10 mouse cellular contexts compared by ENCODE assay signal in the genomic region with DNA sequence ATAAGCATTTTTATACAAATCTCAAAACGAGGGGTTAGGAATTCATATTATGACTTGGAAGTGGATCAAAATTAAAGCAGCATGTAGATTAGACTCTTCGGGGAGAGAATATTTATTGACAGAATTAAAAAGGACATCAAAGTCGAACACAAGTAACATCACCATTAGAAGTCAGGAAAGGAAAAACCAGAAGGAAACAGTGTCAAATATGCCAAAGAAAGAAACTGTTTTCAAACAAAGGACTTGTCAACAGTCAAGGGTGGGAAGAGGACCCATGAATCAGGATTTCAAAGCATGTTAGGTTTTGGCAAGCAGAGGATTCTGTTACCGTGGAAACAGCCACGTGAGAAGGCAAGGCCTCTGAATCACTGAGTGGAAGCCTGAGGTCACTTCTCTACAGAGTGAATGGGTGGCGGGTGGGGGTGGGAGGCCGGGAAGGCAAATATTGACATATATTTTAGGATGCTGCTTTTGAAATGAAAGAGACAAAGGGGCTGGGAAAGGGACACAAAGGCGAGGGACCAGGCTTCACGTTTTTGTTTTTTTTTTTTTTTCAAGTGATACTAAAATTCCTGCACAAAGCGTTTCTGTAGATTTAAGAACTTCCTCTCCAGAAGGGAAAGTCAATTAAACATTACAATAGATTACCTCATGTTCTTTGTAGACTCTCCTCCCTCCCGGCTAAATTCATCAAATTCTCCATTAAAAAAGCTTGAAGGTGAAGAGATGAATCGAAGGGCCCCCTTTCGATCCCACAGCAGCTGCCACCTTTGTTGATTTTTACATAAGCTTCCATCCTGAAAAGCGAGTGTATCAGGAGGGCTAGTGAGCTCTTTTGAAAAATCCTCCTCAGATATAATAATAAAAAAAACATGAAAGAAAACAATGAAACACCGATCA. TPM values are rescaled to one million over a fixed set of nuclear protein-coding genes. Genes with fewer than 3 reads are reported as not detected.
DNase-seq lines count a peak whose midpoint lies in the region; ATAC-seq and TF ChIP-seq lines count a peak whose summit lies in the region.
"Had no signal": no experiment of that assay in that cellular context is flagged by ENCODE, and none has a peak within 500 bp of the region (broad histone marks: within the 10 kb centered on the region; RNA-seq: fewer than 3 reads in every experiment).

No protein-coding gene starts in this region.

- no peak for TF ChIP-seq CTCF in kidney, postnatal 0 days (IDR thresholded peaks at IDR 0.05; ENCODE audit: low read depth)

- no peak overlapping the region for H3K9ac ChIP-seq in kidney, postnatal 0 days (ENCODE audit: low read depth, low read length)
- H3K9ac ChIP-seq in kidney, embryonic 14.5 days (ENCODE audit: low read depth, low read length): no peak overlapping the region
- H3K9ac ChIP-seq in hindbrain, embryonic 16.5 days (ENCODE audit: low read depth, low read length): no peak overlapping the region
- H3K9ac ChIP-seq in midbrain, embryonic 13.5 days (replicated peaks): no peak overlapping the region
- H3K9ac ChIP-seq: embryonic facial prominence, embryonic 15.5 days had no signal

- DNase-seq in kidney, postnatal 0 days (ENCODE audit: low spot score): peak; percentile 63
- peak; percentile 81 for DNase-seq in embryo, embryonic 10.5 days (ENCODE audit: low spot score)
- no peak for DNase-seq in T-cell, adult 2 months (ENCODE audit: low spot score)
- no peak for DNase-seq in heart, adult 9 months (ENCODE audit: low spot score in 2 of 2)
- DNase-seq in gastrocnemius, postnatal 14 days: no peak

- H3K27me3 ChIP-seq in kidney, postnatal 0 days (ENCODE audit: insufficient read depth, low read length): no peaks in the 10 kb centered on the region
- H3K27me3 ChIP-seq in kidney, embryonic 14.5 days (ENCODE audit: control insufficient read depth, insufficient read depth, low read length): no peaks in the 10 kb centered on the region
- no peaks in the 10 kb centered on the region for H3K27me3 ChIP-seq in hindbrain, embryonic 16.5 days (replicated peaks; ENCODE audit: control insufficient read depth, insufficient read depth, low read length)
- 0 out of 2 replicates have a peak, but pooled peaks cover 7% of the 10 kb centered on the region for H3K27me3 ChIP-seq in midbrain, embryonic 13.5 days
- H3K27me3 ChIP-seq: embryonic facial prominence, embryonic 15.5 days had no signal

- no peaks in the 10 kb centered on the region for H3K36me3 ChIP-seq in kidney, postnatal 0 days (ENCODE audit: insufficient read depth, low read length)
- no peaks in the 10 kb centered on the region for H3K36me3 ChIP-seq in kidney, embryonic 14.5 days (ENCODE audit: control insufficient read depth, insufficient read depth, low read length)
- H3K36me3 ChIP-seq in hindbrain, embryonic 16.5 days (ENCODE audit: control insufficient read depth, insufficient read depth, low read length): no peaks in the 10 kb centered on the region
- no peaks in the 10 kb centered on the region for H3K36me3 ChIP-seq in midbrain, embryonic 13.5 days
- H3K36me3 ChIP-seq: embryonic facial prominence, embryonic 15.5 days had no signal

- H3K4me3 ChIP-seq in kidney, postnatal 0 days (replicated peaks; ENCODE audit: low read depth, low read length): no peak overlapping the region
- H3K4me3 ChIP-seq in kidney, embryonic 14.5 days (ENCODE audit: low read length): no peak overlapping the region
- H3K4me3 ChIP-seq in hindbrain, embryonic 16.5 days (ENCODE audit: low read length): no peak overlapping the region
- no peak overlapping the region for H3K4me3 ChIP-seq in midbrain, embryonic 13.5 days (replicated peaks)
- H3K4me3 ChIP-seq: embryonic facial prominence, embryonic 15.5 days had no signal

- intact Hi-C loops in gastrocnemius, postnatal 14 days (cut with DNase I; ENCODE audit: low total_unique reads): no loop called here

- WGBS in kidney, postnatal 0 days: 50% methylated on average over 15 of the region's 15 CpGs
- WGBS in kidney, embryonic 14.5 days: 56% methylated on average over 15 of the region's 15 CpGs
- 14% methylated on average over 15 of the region's 15 CpGs for WGBS in hindbrain, embryonic 16.5 days
- 13% methylated on average over 15 of the region's 15 CpGs for WGBS in midbrain, embryonic 13.5 days

- no peak overlapping the region for H3K27ac ChIP-seq in kidney, postnatal 0 days
- H3K27ac ChIP-seq in kidney, embryonic 14.5 days (ENCODE audit: low read depth, low read length): no peak overlapping the region
- peak overlapping the region; percentile 64 for H3K27ac ChIP-seq in hindbrain, embryonic 16.5 days (ENCODE audit: low read depth, low read length)
- peak overlapping the region; percentile 80 for H3K27ac ChIP-seq in midbrain, embryonic 13.5 days
- H3K27ac ChIP-seq: embryonic facial prominence, embryonic 15.5 days had no signal

- no peak overlapping the region for H3K4me2 ChIP-seq in kidney, postnatal 0 days (ENCODE audit: low read length)
- no peak overlapping the region for H3K4me2 ChIP-seq in kidney, embryonic 14.5 days (replicated peaks; ENCODE audit: low read depth, low read length)
- peak overlapping the region; percentile 16 for H3K4me2 ChIP-seq in hindbrain, embryonic 16.5 days (ENCODE audit: low read length)
- H3K4me2 ChIP-seq in midbrain, embryonic 13.5 days (replicated peaks): peak overlapping the region; percentile 33
- H3K4me2 ChIP-seq: embryonic facial prominence, embryonic 15.5 days had no signal

- no peaks in the 10 kb centered on the region for H3K9me3 ChIP-seq in kidney, postnatal 0 days (replicated peaks; ENCODE audit: low read length)
- H3K9me3 ChIP-seq in kidney, embryonic 14.5 days (ENCODE audit: control insufficient read depth, low read length): no peaks in the 10 kb centered on the region
- H3K9me3 ChIP-seq in hindbrain, embryonic 16.5 days (ENCODE audit: control insufficient read depth, low read length): no peaks in the 10 kb centered on the region
- no peaks in the 10 kb centered on the region for H3K9me3 ChIP-seq in midbrain, embryonic 13.5 days
- H3K9me3 ChIP-seq: embryonic facial prominence, embryonic 15.5 days had no signal

- H3K4me1 ChIP-seq in kidney, postnatal 0 days (replicated peaks; ENCODE audit: insufficient read depth, low read length): no peaks in the 10 kb centered on the region
- H3K4me1 ChIP-seq in kidney, embryonic 14.5 days (ENCODE audit: control insufficient read depth, insufficient read depth, low read length): no peaks in the 10 kb centered on the region
- peaks cover 6% of the 10 kb centered on the region; the same call in 1 of the 2 replicates for H3K4me1 ChIP-seq in hindbrain, embryonic 16.5 days (ENCODE audit: control insufficient read depth, insufficient read depth, low read depth, low read length)
- H3K4me1 ChIP-seq in midbrain, embryonic 13.5 days (replicated peaks): peaks cover 28% of the 10 kb centered on the region
- H3K4me1 ChIP-seq: embryonic facial prominence, embryonic 15.5 days had no signal

- ATAC-seq in kidney, postnatal 0 days (replicated peaks; ENCODE audit: low FRiP score, low read depth): no peak
- ATAC-seq in kidney, embryonic 14.5 days (ENCODE audit: low FRiP score, low TSS enrichment): no peak
- peak; percentile 93 for ATAC-seq in hindbrain, embryonic 16.5 days
- ATAC-seq in midbrain, embryonic 13.5 days: peak; percentile 88

RNA-seq across cellular contexts. Expression of gene Plscr5, which starts 18.3 kb away (rescaled TPM):
- not detected in 2 replicates for polyA plus RNA-seq in kidney, postnatal 0 days (2015; fragmentation: Nextera tagmentation; extraction: Ambion mirVana)
- polyA plus RNA-seq in kidney, embryonic 14.5 days (2014; fragmentation: Nextera tagmentation; extraction: Ambion mirVana): not detected in 2 replicates
- 0.55 and 0.56 TPM in 2 replicates for polyA plus RNA-seq in hindbrain, embryonic 16.5 days (2015; fragmentation: Nextera tagmentation; extraction: Ambion mirVana)
- 0.22 TPM in 1 of 2 replicates, not detected in the other for polyA plus RNA-seq in midbrain, embryonic 13.5 days (2015; fragmentation: Nextera tagmentation; extraction: Ambion mirVana)
- total RNA-seq in gastrocnemius, postnatal 14 days (2021): not detected
- polyA plus RNA-seq: embryonic facial prominence, embryonic 15.5 days; limb, embryonic 14.5 days had no signal

Comparison
In these comparisons a context has a peak if more than half of its experiments do, and no peak if none do; other contexts are left out.
1. ATAC-seq: peak in hindbrain, embryonic 16.5 days (single experiment) and midbrain, embryonic 13.5 days (single experiment); none in kidney, postnatal 0 days (single experiment) and kidney, embryonic 14.5 days (single experiment).
2. DNase-seq: peak in kidney, postnatal 0 days (single experiment) and embryo, embryonic 10.5 days (single experiment); none in T-cell, adult 2 months (single experiment), heart, adult 9 months (0 of 2) and gastrocnemius, postnatal 14 days (single experiment).
3. H3K27ac ChIP-seq: peak in hindbrain, embryonic 16.5 days (single experiment) and midbrain, embryonic 13.5 days (single experiment); none in kidney, postnatal 0 days (single experiment) and kidney, embryonic 14.5 days (single experiment).
4. H3K4me2 ChIP-seq: peak in hindbrain, embryonic 16.5 days (single experiment) and midbrain, embryonic 13.5 days (single experiment); none in kidney, postnatal 0 days (single experiment) and kidney, embryonic 14.5 days (single experiment).